Mouse (Mus musculus): ENCODE results near the gene Jmjd4.

- no peak for TF ChIP-seq POLR2A (IDR thresholded peaks at IDR 0.05; ENCODE audit: borderline replicate concordance, extremely low read depth, insufficient read depth, insufficient read length, poor library complexity, severe bottlenecking)
- TF ChIP-seq CTCF (IDR thresholded peaks at IDR 0.05; ENCODE audit: borderline replicate concordance, extremely low read depth, insufficient read depth, insufficient read length) = no peak
Observed at GRCm38 (mm10) chr11:59506713-59507074, 56.8 kb downstream of the Jmjd4 start.
